Mouse (Mus musculus): ENCODE measurements around the gene Zc3h14. TPM values are rescaled to one million over a fixed set of nuclear protein-coding genes. Genes with fewer than 3 reads are reported as not detected.

Gene Zc3h14
- total RNA-seq, 2 experiments from 2014 or later = 45.2 to 47.7 TPM

DNA sequence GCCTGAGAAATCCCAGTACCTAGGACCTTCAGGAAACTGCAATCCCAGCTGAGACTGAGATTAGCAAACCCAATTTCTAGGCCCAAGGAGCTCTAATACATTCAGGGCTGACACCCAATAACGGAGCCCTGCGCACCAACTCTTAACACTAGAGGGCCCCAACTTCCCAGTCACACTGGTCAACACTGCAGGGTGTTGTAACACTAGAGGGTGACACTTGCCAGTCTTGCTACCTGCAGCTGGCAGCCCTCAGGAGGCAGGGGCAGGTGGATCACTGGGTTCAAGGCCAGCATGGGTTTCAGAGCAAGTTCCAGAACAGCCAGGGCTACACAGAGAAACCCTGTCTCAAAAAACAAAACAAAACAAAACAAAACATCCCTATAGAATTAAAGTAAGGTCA, 633 bp upstream of the Zc3h14 start:
- peak; percentile 59 for DNase-seq
- Histone ChIP-seq H3K27ac (peak overlapping the region; percentile 76), H3K4me3 (peak overlapping the region; percentile 96)
- intact Hi-C loops (cut with DNase I) = loop anchor here (2.0 kb wide), 1 partner anchor 71 kb away; no protein-coding TSS in a partner anchor
- TF ChIP-seq CTCF (IDR thresholded peaks at IDR 0.05) = peak; percentile 61

DNA sequence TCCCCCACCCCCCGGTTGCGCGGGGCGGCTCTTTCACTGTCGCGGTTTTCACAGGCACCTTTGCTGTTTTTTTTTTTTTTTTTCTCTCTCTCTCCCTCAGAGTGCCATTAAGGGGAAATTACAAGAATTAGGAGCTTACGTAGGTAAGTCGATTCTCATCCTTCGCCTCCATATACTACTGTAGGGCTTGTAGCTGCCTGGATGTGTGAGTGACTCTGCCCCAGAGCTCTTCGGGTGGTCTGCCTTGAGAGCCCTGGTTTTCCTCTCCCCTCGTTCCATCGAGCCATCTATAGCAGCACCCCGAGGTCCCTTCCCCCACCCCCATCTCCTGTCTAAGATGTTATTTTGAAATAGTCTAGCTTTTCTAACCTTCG, 603 bp downstream of the Zc3h14 start:
- intact Hi-C loops (cut with DNase I) = loop anchor here (2.0 kb wide), 1 partner anchor 73 kb away; no protein-coding TSS in a partner anchor
- Histone ChIP-seq H3K4me3 (peak overlapping the region; percentile 96), H3K27ac (peak overlapping the region; percentile 95)
- DNase-seq = no peak
- TF ChIP-seq CTCF (IDR thresholded peaks at IDR 0.05) = no peak

DNA sequence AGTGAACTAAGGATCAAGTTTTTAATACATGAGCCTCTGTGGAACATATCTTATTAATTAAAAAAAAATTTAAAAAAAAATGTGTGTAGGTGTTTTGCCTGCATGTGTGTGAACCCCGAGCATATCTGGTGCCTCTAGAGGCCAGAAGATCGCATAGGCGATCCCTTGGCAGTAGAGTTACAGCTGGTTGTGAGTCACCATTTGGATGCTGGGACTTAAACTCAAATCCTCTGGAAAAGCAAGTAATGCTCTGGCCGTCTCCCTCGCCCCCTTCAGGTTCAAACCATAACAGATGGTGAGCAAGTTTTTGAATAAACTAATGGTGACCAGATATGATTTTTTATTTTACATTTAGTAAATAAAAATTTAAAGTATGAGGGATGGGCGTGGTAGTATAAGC, 10.9 kb downstream of the Zc3h14 start:
- intact Hi-C loops (cut with DNase I) = no loop called here
- peak; percentile 27 for TF ChIP-seq CTCF (IDR thresholded peaks at IDR 0.05)
- Histone ChIP-seq H3K4me3 (no peak overlapping the region), H3K27ac (no peak overlapping the region)
- peak; percentile 25 for DNase-seq

DNA sequence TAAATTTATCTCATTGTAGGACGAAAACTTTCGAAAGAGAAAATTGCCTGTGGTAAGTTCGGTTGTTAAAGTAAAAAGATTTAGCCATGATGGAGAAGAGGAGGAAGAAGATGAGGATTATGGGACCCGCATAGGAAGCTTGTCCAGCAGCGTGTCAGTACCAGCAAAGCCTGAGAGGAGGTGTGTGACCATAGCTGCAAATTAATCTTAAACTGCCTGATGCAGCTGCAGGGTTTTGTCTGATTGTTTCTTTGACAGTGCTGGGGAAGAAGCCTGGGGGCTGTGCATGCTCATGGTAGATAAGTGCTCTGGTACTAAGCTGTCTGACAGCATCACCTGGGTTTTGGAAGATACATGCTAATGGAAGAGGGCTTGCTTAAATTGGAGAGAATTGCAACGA, 12.9 kb downstream of the Zc3h14 start:
- intact Hi-C loops (cut with DNase I) = no loop called here
- Histone ChIP-seq H3K27ac (no peak overlapping the region), H3K4me3 (no peak overlapping the region)
- no peak for DNase-seq
- no peak for TF ChIP-seq CTCF (IDR thresholded peaks at IDR 0.05)

- H3K4me3 ChIP-seq = no peak overlapping the region
- DNase-seq = no peak
- no peak overlapping the region for H3K27ac ChIP-seq
- no peak for TF ChIP-seq CTCF (IDR thresholded peaks at IDR 0.05)
- intact Hi-C loops (cut with DNase I) = no loop called here
Measured at GRCm38 (mm10) chr12:98766241-98766640, 19.5 kb downstream of the Zc3h14 start.

DNA sequence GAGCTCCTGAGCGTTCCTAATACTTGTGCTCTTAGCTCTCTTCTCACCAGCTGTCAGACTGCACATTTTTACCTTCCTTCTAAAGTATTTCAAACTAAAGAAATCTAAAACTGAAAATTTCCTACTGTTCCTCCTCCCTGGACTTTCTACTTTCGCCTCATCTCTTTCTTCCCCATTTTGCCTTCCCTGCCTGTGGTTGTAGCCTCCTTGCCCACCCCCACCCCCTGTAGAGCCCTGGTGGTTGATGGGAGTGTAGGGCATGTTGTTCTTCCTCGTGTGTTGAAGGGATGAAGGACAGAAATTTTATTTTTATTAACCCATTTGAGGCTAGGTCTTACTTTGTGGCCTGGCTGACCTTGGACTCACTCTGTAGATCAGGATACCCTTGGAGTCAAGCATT, 30.7 kb downstream of the Zc3h14 start:
- no peak overlapping the region for H3K27ac ChIP-seq
- intact Hi-C loops (cut with DNase I) = no loop called here
- no peak for TF ChIP-seq CTCF (IDR thresholded peaks at IDR 0.05)
- H3K4me3 ChIP-seq = no peak overlapping the region
- DNase-seq = no peak

- intact Hi-C loops (cut with DNase I) = no loop called here
- peak; percentile 60 for TF ChIP-seq CTCF (IDR thresholded peaks at IDR 0.05)
- H3K27ac ChIP-seq = no peak overlapping the region
- H3K4me3 ChIP-seq = no peak overlapping the region
- no peak for DNase-seq
Measured at GRCm38 (mm10) chr12:98779148-98779547, 32.4 kb downstream of the Zc3h14 start.

DNA sequence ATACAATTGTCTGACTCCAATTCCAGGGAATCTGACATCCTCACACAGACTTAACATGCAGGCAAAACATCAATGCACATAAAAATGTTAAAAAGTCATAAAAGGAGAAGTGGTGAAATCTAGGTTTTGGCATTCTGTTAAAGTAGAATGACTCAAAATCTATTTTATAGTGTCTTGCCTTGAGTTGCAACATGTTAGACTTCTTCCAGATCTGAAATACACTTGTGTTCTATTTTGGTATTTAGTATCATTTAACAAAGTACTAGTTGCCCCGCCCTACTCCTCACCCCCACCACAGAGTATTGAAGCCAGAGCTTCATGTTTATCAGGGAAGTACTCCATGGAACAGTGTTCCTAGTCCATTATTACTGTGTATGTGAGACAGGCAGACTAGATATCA, 37.5 kb downstream of the Zc3h14 start:
- no peak for DNase-seq
- Histone ChIP-seq H3K4me3 (no peak overlapping the region), H3K27ac (peak overlapping the region; percentile 28; the same call in 1 of the 2 replicates)
- intact Hi-C loops (cut with DNase I) = loop anchor here (10.0 kb wide), 1 partner anchor 109 kb away; no protein-coding TSS in a partner anchor
- no peak for TF ChIP-seq CTCF (IDR thresholded peaks at IDR 0.05)

DNA sequence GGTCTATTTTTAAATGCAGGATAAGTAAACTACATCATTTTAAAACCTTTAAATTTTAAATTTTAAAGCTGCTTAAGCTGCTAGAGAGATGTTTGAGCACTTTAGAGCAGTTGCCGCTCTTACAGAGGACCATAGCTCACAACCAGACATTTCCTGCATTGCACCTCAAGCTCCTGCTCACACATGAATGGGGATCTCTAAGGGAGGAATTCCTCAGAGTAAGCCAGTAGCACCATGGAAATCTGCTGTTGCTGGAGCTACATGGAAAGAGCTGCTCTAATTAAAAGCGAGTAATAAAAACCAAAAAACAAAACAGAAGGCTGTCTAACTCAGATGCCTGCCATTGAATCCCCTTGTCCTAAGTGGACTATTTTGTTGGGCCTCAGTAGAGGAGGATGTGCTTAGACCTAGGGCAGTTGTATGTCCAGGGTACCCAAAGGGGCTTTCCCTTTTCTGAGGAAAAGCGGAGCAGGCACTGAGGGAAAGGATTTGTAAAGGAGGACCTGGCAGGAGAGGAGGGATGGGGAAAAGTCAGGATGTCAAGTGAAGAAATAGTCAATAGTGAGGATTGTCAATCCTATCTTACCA, 49.1 kb downstream of the Zc3h14 start:
- no peak overlapping the region for H3K27ac ChIP-seq
- intact Hi-C loops (cut with DNase I) = no loop called here
- H3K4me3 ChIP-seq = no peak overlapping the region
- no peak for DNase-seq
- no peak for TF ChIP-seq CTCF (IDR thresholded peaks at IDR 0.05)

- no peak overlapping the region for H3K4me3 ChIP-seq
- H3K27ac ChIP-seq = no peak overlapping the region
- no peak for DNase-seq
- intact Hi-C loops (cut with DNase I) = no loop called here
- TF ChIP-seq CTCF (IDR thresholded peaks at IDR 0.05) = no peak
Measured at GRCm38 (mm10) chr12:98800334-98800733, 53.6 kb downstream of the Zc3h14 start.

GRCm38 (mm10) chr12:98802245-98802644, 55.5 kb downstream of the Zc3h14 start:
- no peak for DNase-seq
- intact Hi-C loops (cut with DNase I) = no loop called here
- H3K4me3 ChIP-seq = no peak overlapping the region

DNA sequence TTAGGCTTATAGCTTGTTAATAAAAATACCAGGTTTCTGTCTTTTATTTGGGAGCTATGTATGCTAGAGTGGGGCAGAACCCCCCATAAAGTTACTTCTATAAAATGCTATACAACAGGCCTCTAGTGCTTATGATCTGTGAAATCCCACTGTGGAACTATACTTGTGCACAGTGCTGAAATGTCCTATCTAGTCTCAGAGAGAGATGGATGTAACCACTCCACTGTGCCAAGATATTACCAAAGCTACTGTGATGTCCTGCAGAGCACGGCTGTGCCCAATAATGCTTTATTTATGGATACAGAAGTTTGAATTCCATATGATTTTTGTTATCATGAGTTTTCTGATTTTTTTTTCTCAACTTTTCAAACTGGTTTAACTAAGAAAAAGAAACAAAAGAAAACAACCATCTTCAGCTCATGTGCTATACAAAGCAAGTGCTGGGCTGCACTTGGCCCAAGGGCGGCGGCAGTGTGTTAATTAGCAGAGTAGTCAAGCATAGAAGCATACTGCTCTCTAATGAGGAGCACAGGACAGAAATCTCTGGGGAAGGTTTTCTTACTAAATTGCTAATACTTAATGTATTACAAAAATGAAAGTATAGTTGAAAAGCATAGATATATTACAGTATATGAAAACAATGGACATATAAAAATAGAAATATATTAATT, 57.4 kb downstream of the Zc3h14 start:
- TF ChIP-seq CTCF (IDR thresholded peaks at IDR 0.05) = no peak
- no peak for DNase-seq
- Histone ChIP-seq H3K27ac (no peak overlapping the region), H3K4me3 (no peak overlapping the region)
- intact Hi-C loops (cut with DNase I) = no loop called here

More at GRCm38 (mm10) chr12:98802245-98802644, 55.5 kb downstream of the Zc3h14 start:
- TF ChIP-seq CTCF (IDR thresholded peaks at IDR 0.05) = no peak
- no peak overlapping the region for H3K27ac ChIP-seq

- intact Hi-C loops (cut with DNase I) = no loop called here
- no peak for DNase-seq
- TF ChIP-seq CTCF (IDR thresholded peaks at IDR 0.05) = no peak
- H3K4me3 ChIP-seq = no peak overlapping the region
- no peak overlapping the region for H3K27ac ChIP-seq
Measured at GRCm38 (mm10) chr12:98820781-98821180, 74.0 kb downstream of the Zc3h14 start.

DNA sequence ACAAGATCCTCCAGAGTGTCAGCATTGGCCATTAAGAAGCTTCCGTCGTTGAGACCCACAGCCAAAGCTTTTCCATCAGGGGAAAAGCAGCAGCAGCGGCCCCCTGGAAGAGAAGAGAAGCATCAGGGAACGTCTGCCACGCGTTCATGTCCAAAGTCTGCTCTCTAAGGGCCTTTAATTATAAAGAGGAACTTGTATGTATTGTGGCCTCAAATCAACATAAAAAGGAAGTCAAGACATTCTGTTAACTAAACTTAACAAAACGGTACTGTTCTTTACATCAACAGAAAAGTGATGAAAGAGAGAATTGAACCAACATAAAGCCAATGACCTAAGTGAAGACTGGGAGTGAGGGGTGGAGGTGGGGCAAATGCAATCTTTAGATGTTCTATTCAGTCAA, 84.4 kb downstream of the Zc3h14 start:
- no peak for TF ChIP-seq CTCF (IDR thresholded peaks at IDR 0.05)
- Histone ChIP-seq H3K4me3 (no peak overlapping the region), H3K27ac (no peak overlapping the region)
- no peak for DNase-seq
- intact Hi-C loops (cut with DNase I) = no loop called here
